29 mouse cellular contexts compared by ENCODE assay signal in genomic region chr15:25896783-25897182, GRCm38 (mm10). TPM values are rescaled to one million over a fixed set of nuclear protein-coding genes. Genes with fewer than 3 reads are reported as not detected.
DNase-seq lines count a peak whose midpoint lies in the region; ATAC-seq and TF ChIP-seq lines count a peak whose summit lies in the region.
"Had no signal": no experiment of that assay in that cellular context is flagged by ENCODE, and none has a peak within 500 bp of the region (broad histone marks: within the 10 kb centered on the region; RNA-seq: fewer than 3 reads in every experiment).

No protein-coding gene starts in this region.

- ATAC-seq in CD4-positive, CD25-positive, alpha-beta regulatory T cell, adult 4 months, result peak; percentile 60
- ATAC-seq in common myeloid progenitor, adult 5-6 weeks (replicated peaks; ENCODE audit: low read depth, poor library complexity, severe bottlenecking), result peak; percentile 46
- ATAC-seq in megakaryocyte, adult 5-6 weeks (ENCODE audit: poor library complexity, severe bottlenecking), result peak; percentile 76
- ATAC-seq in neutrophil, adult 5-6 weeks (ENCODE audit: extremely low read depth, insufficient number of reproducible peaks, low FRiP score, poor library complexity, severe bottlenecking), result peak; percentile 69
- no peak for ATAC-seq in forebrain, embryonic 14.5 days
- no peak for ATAC-seq in intestine, embryonic 15.5 days
- ATAC-seq: forebrain, embryonic 15.5 days; intestine, embryonic 16.5 days; Patski had no signal

- H3K36me3 ChIP-seq in forebrain, embryonic 14.5 days (ENCODE audit: control insufficient read depth, insufficient read depth, low read length), result no peaks in the 10 kb centered on the region
- H3K36me3 ChIP-seq in intestine, embryonic 15.5 days, result no peaks in the 10 kb centered on the region
- H3K36me3 ChIP-seq: embryonic facial prominence, embryonic 12.5 days; forebrain, embryonic 15.5 days; hindbrain, embryonic 10.5 days; hindbrain, embryonic 15.5 days; liver, embryonic 15.5 days; midbrain, embryonic 12.5 days had no signal

- H3K9me3 ChIP-seq in forebrain, embryonic 14.5 days (replicated peaks; ENCODE audit: control insufficient read depth, low read length), result no peaks in the 10 kb centered on the region
- H3K9me3 ChIP-seq in intestine, embryonic 15.5 days, result no peaks in the 10 kb centered on the region
- H3K9me3 ChIP-seq: embryonic facial prominence, embryonic 12.5 days; forebrain, embryonic 15.5 days; hindbrain, embryonic 10.5 days; hindbrain, embryonic 15.5 days; liver, embryonic 15.5 days; midbrain, embryonic 12.5 days had no signal

- H3K27me3 ChIP-seq in forebrain, embryonic 14.5 days (replicated peaks; ENCODE audit: control insufficient read depth, insufficient read depth, low read length), result no peaks in the 10 kb centered on the region
- H3K27me3 ChIP-seq in intestine, embryonic 15.5 days (replicated peaks), result no peaks in the 10 kb centered on the region
- H3K27me3 ChIP-seq: embryonic facial prominence, embryonic 12.5 days; forebrain, embryonic 15.5 days; hindbrain, embryonic 15.5 days; liver, embryonic 15.5 days; midbrain, embryonic 12.5 days; Patski had no signal

- no peak overlapping the region for H3K9ac ChIP-seq in forebrain, embryonic 14.5 days (ENCODE audit: low read length)
- no peak overlapping the region for H3K9ac ChIP-seq in intestine, embryonic 15.5 days
- H3K9ac ChIP-seq: embryonic facial prominence, embryonic 12.5 days; forebrain, embryonic 15.5 days; hindbrain, embryonic 15.5 days; liver, embryonic 15.5 days; lung, embryonic 14.5 days; midbrain, embryonic 12.5 days had no signal

- no peak overlapping the region for H3K4me2 ChIP-seq in forebrain, embryonic 14.5 days (ENCODE audit: low read length)
- no peak overlapping the region for H3K4me2 ChIP-seq in intestine, embryonic 15.5 days (replicated peaks)
- H3K4me2 ChIP-seq: embryonic facial prominence, embryonic 12.5 days; forebrain, embryonic 15.5 days; hindbrain, embryonic 15.5 days; liver, embryonic 15.5 days; lung, embryonic 14.5 days; midbrain, embryonic 12.5 days had no signal

- DNase-seq in left cerebral cortex, adult 2 months (ENCODE audit: extremely low spot score in 1 of 2, low spot score in 2 of 2), result no peak
- no peak for DNase-seq in forebrain, embryonic 14.5 days (ENCODE audit: low spot score)
- DNase-seq in embryo, embryonic 10.5 days (ENCODE audit: low spot score), result no peak
- DNase-seq: adrenal gland, postnatal 36 days; cerebellum, adult 2 months; cerebellum, postnatal 14 days; embryo, embryonic 11 days; gastrocnemius, postnatal 10 days; heart, postnatal 14 days; kidney, postnatal 14 days; layer of hippocampus, adult 9-11 months; liver; lung, embryonic 14.5 days; lung, postnatal 14 days; thymus, postnatal 4 days had no signal

- intact Hi-C loops in left cerebral cortex, adult 2 months (cut with DNase I), result no loop called here

- H3K27ac ChIP-seq in left cerebral cortex, adult 2 months, result no peak overlapping the region
- H3K27ac ChIP-seq in forebrain, embryonic 14.5 days (ENCODE audit: low read depth, low read length), result no peak overlapping the region
- H3K27ac ChIP-seq in intestine, embryonic 15.5 days, result no peak overlapping the region
- H3K27ac ChIP-seq: embryonic facial prominence, embryonic 12.5 days; forebrain, embryonic 15.5 days; hindbrain, embryonic 10.5 days; hindbrain, embryonic 15.5 days; liver, embryonic 15.5 days; midbrain, embryonic 12.5 days had no signal

- WGBS in forebrain, embryonic 14.5 days, result 98% methylated on average over 4 of the region's 4 CpGs
- 78% methylated on average over 4 of the region's 4 CpGs for WGBS in intestine, embryonic 15.5 days

- H3K4me3 ChIP-seq in left cerebral cortex, adult 2 months, result no peak overlapping the region
- no peak overlapping the region for H3K4me3 ChIP-seq in forebrain, embryonic 14.5 days (ENCODE audit: low read depth, low read length)
- no peak overlapping the region for H3K4me3 ChIP-seq in intestine, embryonic 15.5 days (replicated peaks)
- H3K4me3 ChIP-seq: embryonic facial prominence, embryonic 12.5 days; forebrain, embryonic 15.5 days; hindbrain, embryonic 10.5 days; hindbrain, embryonic 15.5 days; liver, embryonic 15.5 days; megakaryocyte, embryonic 14.5 days; midbrain, embryonic 12.5 days had no signal

- no peaks in the 10 kb centered on the region for H3K4me1 ChIP-seq in forebrain, embryonic 14.5 days (ENCODE audit: control insufficient read depth, insufficient read depth, low read length)
- no peaks in the 10 kb centered on the region for H3K4me1 ChIP-seq in intestine, embryonic 15.5 days (replicated peaks)
- H3K4me1 ChIP-seq: embryonic facial prominence, embryonic 12.5 days; forebrain, embryonic 15.5 days; hindbrain, embryonic 15.5 days; liver, embryonic 15.5 days had no signal

- TF ChIP-seq CTCF in left cerebral cortex, adult 2 months (IDR thresholded peaks at IDR 0.05), result no peak

RNA-seq across cellular contexts. Expression of gene Retreg1, which starts 53.8 kb away (rescaled TPM):
- 10 to 100 TPM; 63.1 to 79.2 TPM for polyA plus RNA-seq in CD4-positive, CD25-positive, alpha-beta regulatory T cell, adult 4 months (2017; shearing (Covaris generic))
- 77.9 and 95.7 TPM in 2 replicates for total RNA-seq in common myeloid progenitor, adult 5-6 weeks (2017)
- 26.1 and 26.7 TPM in 2 replicates for total RNA-seq in megakaryocyte, adult 5-6 weeks (2015)
- total RNA-seq in megakaryocyte, adult 5-6 weeks (2017), result 22.3 and 23.1 TPM in 2 replicates
- 168 and 183 TPM in 2 replicates for total RNA-seq in neutrophil, adult 5-6 weeks (2017)
- 10 to 100 TPM; 32.8 to 32.9 TPM for total RNA-seq in left cerebral cortex, adult 2 months (2021)
- polyA plus RNA-seq in forebrain, embryonic 14.5 days (2014; fragmentation: Nextera tagmentation; extraction: Ambion mirVana), result 6.7 and 8.1 TPM in 2 replicates
- polyA plus RNA-seq in intestine, embryonic 15.5 days (2015; fragmentation: Nextera tagmentation; extraction: Ambion mirVana), result 10.7 and 11.4 TPM in 2 replicates

Comparison
In these comparisons a context has a peak if more than half of its experiments do, and no peak if none do; other contexts are left out.
1. ATAC-seq: peak in CD4-positive, CD25-positive, alpha-beta regulatory T cell, adult 4 months (single experiment), common myeloid progenitor, adult 5-6 weeks (single experiment), megakaryocyte, adult 5-6 weeks (single experiment) and neutrophil, adult 5-6 weeks (single experiment); none in forebrain, embryonic 14.5 days (single experiment) and intestine, embryonic 15.5 days (single experiment).